Mouse (Mus musculus) limb, embryonic 10.5 days (tissue): Measurements from ENCODE around the gene Bphl. TPM values are rescaled to one million over a fixed set of nuclear protein-coding genes. Genes with fewer than 3 reads are reported as not detected.
"Not testable (repeated sequence)": the region's sequence is repeated elsewhere in the genome, so short reads cannot be mapped to it uniquely, and the experiment has no call there.

Source experiments
- DNase-seq: peaks from one replicate; pipeline ENCODE4 v3.0.0-alpha.2; 2017; ENCODE audit warnings: low spot score
- H3K27ac ChIP-seq: fragments of 300-500 bp; sonication (generic); 2 replicates; pipeline ENCODE4 v1.5.1; 2016; ENCODE audit warnings: mild to moderate bottlenecking
- H3K27me3 ChIP-seq: fragments of 300-500 bp; sonication (generic); 2 replicates; pipeline ENCODE4 v1.6.1; 2016; ENCODE audit warnings: low read depth, mild to moderate bottlenecking; ENCODE audit not compliant: poor library complexity, severe bottlenecking
- H3K36me3 ChIP-seq: fragments of 300-500 bp; sonication (generic); 2 replicates; pipeline ENCODE4 v1.6.1; 2016; ENCODE audit warnings: mild to moderate bottlenecking, moderate library complexity
- H3K4me1 ChIP-seq: fragments of 300-500 bp; sonication (generic); 2 replicates; pipeline ENCODE4 v1.6.1; 2016
- H3K4me3 ChIP-seq: fragments of 300-500 bp; sonication (generic); 2 replicates; pipeline ENCODE4 v1.5.1; 2016; ENCODE audit warnings: mild to moderate bottlenecking, moderate library complexity
- H3K9me3 ChIP-seq: fragments of 300-500 bp; sonication (generic); replicated peaks from 2 replicates; pipeline ENCODE4 v1.6.1; 2016; ENCODE audit warnings: mild to moderate bottlenecking
- WGBS: fragments of 180-500 bp; shearing (Covaris S2); methylation state at CpG from one replicate; pipeline ENCODE4 v1.1.7; 2016; 5-methylcytosine and 5-hydroxymethylcytosine counted together
- polyA plus RNA-seq: library from polyadenylated mRNA; unstranded; fragments of >200 nt; fragmentation: Nextera tagmentation; extraction: Ambion mirVana; gene quantifications from 2 replicates; pipeline ENCODE4 v1.2.1, GENCODE M21; 2016

Gene Bphl
- polyA plus RNA-seq, 1 experiment from 2014 or later = 33.6 TPM

- 91% methylated on average over 9 of the region's 9 CpGs for WGBS
- no peak overlapping the region for H3K4me3 ChIP-seq
- H3K4me1 ChIP-seq = no peaks in the 10 kb centered on the region
- no peaks in the 10 kb centered on the region for H3K9me3 ChIP-seq
- no peaks in the 10 kb centered on the region for H3K27me3 ChIP-seq
- DNase-seq = no peak
- H3K27ac ChIP-seq = no peak overlapping the region
- peaks cover 32% of the 10 kb centered on the region for H3K36me3 ChIP-seq
Measured at GRCm38 (mm10) chr13:34060061-34060460, 22.7 kb downstream of the Bphl start.

GRCm38 (mm10) chr13:34062466-34062865 is 25.1 kb downstream of the Bphl start:
- no peak overlapping the region for H3K4me3 ChIP-seq
- no peaks in the 10 kb centered on the region for H3K9me3 ChIP-seq
- 89% methylated on average over 10 of the region's 10 CpGs for WGBS
- no peak for DNase-seq
- no peak overlapping the region for H3K27ac ChIP-seq
- peaks cover 15% of the 10 kb centered on the region; the same call in 1 of the 2 replicates for H3K36me3 ChIP-seq
- no peaks in the 10 kb centered on the region for H3K27me3 ChIP-seq
- H3K4me1 ChIP-seq = no peaks in the 10 kb centered on the region

GRCm38 (mm10) chr13:34066351-34066750 is 29.0 kb downstream of the Bphl start:
- Histone ChIP-seq H3K27me3 (no peaks in the 10 kb centered on the region), H3K27ac (no peak overlapping the region), H3K4me1 (peaks cover 15% of the 10 kb centered on the region), H3K9me3 (no peaks in the 10 kb centered on the region), H3K36me3 (peaks cover 7% of the 10 kb centered on the region; the same call in 1 of the 2 replicates), H3K4me3 (no peak overlapping the region)
- no peak for DNase-seq
- 66% methylated on average over 1 of the region's 1 CpGs for WGBS

GRCm38 (mm10) chr13:34070296-34070695 is 32.9 kb downstream of the Bphl start:
- Histone ChIP-seq H3K36me3 (0 out of 2 replicates have a peak, but pooled peaks cover 3% of the 10 kb centered on the region), H3K27me3 (no peaks in the 10 kb centered on the region), H3K27ac (no peak overlapping the region), H3K4me1 (peaks cover 15% of the 10 kb centered on the region), H3K9me3 (no peaks in the 10 kb centered on the region), H3K4me3 (no peak overlapping the region)
- DNase-seq = no peak
- WGBS = 48% methylated on average over 4 of the region's 4 CpGs

GRCm38 (mm10) chr13:34071836-34072235 is 34.4 kb downstream of the Bphl start:
- peaks cover 20% of the 10 kb centered on the region for H3K4me1 ChIP-seq
- no peak overlapping the region for H3K4me3 ChIP-seq
- peaks cover under 1% of the 10 kb centered on the region; the same call in 1 of the 2 replicates for H3K27me3 ChIP-seq
- WGBS = 89% methylated on average over 6 of the region's 6 CpGs
- no peak for DNase-seq
- H3K36me3 ChIP-seq = 0 out of 2 replicates have a peak, but pooled peaks cover 4% of the 10 kb centered on the region
- no peaks in the 10 kb centered on the region for H3K9me3 ChIP-seq
- no peak overlapping the region for H3K27ac ChIP-seq

DNA sequence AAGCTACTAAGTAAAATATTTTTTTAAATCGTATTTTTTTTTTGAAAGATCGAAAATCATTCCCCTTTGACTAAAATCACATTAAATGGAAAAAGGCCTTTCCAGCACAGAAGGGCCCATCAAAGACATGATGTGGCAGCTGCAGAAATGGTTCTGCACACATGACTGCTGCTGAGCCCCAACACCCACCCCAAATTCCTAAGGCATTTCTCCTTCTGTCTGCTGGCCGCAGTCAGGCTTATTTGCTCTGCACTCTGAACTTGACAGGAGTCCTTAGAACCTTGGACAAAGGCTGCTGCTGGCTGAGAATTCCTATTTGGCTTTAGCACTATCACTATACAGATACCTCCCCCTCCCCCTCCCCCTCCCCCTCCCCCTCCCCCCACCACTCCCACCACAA is 35.5 kb downstream of the Bphl start:
- Histone ChIP-seq H3K27me3 (peaks cover 4% of the 10 kb centered on the region; the same call in 1 of the 2 replicates), H3K9me3 (no peaks in the 10 kb centered on the region), H3K4me3 (no peak overlapping the region), H3K36me3 (0 out of 2 replicates have a peak, but pooled peaks cover 4% of the 10 kb centered on the region), H3K27ac (no peak overlapping the region), H3K4me1 (peaks cover 31% of the 10 kb centered on the region)
- WGBS = 84% methylated on average over 3 of the region's 3 CpGs
- DNase-seq = no peak

- not testable (repeated sequence) for H3K4me3 ChIP-seq, DNase-seq, H3K36me3 ChIP-seq, H3K27ac ChIP-seq, H3K9me3 ChIP-seq
- 94% methylated on average over 11 of the region's 17 CpGs for WGBS
- Histone ChIP-seq H3K4me1 (peaks cover 34% of the 10 kb centered on the region), H3K27me3 (peaks cover 13% of the 10 kb centered on the region; the same call in 1 of the 2 replicates)
Measured at GRCm38 (mm10) chr13:34074441-34074840, 37.0 kb downstream of the Bphl start.

DNA sequence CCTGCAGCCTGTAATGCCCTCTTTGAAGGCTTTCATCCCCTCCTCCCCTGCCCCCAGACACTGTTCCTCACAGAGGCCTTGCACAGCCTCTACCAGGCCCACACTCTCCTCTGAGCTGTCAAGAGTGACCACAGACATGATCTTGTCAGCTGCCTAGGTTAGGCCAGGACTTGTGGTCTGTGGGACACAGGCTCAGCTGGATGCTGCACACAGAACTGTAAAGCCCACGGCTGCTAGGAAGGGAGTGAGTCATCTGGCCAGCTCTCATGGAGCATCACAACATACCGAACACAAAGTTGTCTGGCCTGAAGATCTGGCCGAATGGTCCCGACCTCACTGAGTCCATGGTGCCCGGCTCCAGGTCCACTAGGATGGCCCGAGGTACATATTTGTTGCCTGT is 38.5 kb downstream of the Bphl start:
- WGBS = 96% methylated on average over 6 of the region's 6 CpGs
- H3K27me3 ChIP-seq = peaks cover 13% of the 10 kb centered on the region; the same call in 1 of the 2 replicates
- not testable (repeated sequence) for H3K27ac ChIP-seq, DNase-seq, H3K36me3 ChIP-seq, H3K4me3 ChIP-seq, H3K9me3 ChIP-seq
- H3K4me1 ChIP-seq = peaks cover 22% of the 10 kb centered on the region

DNA sequence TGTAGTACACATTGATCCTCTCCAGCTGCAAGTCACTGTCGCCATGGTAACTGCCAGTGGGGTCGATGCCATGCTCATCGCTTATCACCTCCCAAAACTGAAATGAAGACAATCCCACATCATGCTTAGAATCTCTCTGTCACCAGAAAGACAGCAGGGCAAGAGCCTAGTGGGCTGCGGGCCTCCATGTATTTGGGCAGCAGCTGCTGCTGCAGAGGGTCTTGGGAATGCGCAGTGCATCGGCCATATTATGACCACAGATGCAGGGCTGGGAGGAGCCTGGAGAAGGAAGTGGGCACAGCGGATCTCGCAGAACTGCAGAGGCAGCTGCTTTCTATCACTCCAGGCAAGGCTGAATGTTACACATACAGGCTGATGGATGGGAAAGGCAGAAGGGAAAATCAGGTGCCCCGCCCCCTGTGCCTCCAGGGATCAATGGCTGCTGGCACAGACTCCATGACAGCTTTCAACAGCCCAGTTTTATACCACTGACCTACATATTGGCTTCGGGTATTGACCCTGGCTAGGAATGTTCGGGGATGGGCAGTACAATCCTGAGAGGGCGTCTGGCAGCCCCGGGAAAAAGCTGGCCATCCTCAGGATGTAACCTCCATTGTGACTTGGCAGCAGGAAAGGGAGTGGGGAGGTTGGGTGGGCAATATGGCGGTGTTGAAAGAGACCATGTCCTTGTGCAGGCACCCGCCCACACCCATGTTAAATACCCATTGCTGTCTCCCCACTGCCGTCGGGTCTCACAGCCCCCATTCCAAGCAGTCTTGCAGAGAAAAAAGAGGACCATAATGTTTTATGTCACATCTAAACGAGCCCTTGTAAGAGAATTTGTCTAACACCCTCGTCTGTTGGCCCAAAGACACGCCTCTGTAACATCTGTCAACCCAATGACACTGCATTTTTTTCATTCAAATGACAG is 39.4 kb downstream of the Bphl start:
- 60% methylated on average over 20 of the region's 20 CpGs for WGBS

DNA sequence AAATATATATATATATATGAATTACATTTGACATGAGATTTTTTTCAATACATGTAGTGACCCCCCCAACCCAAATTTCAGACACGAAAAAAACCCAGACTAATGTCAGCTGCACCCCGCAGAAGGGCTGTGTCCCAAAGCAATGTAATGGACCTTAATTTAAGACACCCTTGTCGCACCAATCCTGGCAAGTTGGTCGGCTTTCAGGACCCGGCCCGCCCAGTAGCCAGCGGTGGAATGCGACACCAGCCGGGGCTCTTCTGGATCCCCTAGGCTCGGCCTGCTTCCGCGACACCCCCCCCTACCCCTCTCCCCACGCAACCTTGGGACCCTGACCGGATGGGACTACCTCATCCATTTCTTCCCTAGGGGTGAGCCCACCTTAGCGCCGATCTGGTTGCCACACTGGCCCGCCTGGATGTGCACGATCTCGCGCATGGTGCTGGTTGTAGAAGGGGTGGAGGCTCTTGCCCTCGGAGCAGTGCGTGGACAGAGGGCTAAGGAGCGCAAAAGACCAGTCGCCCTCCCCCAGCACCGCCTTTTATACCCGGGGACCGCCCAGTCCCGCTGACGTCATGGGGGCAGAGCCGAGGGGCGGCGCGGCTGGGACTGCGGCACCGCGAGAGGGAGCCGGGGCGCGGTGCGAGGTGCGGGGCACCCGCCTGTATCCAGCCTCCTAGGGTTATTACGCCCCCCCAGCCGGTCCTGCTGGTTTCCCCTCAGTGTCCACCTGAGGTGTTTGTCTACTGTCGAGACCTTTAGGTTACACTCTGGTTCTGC is 40.3 kb downstream of the Bphl start, which contains the start of gene Tubb2a:
Gene Tubb2a (minus strand): TSS at position 516 of the 780 bp plus-strand sequence.
- Histone ChIP-seq H3K36me3 (0 out of 2 replicates have a peak, but pooled peaks cover 4% of the 10 kb centered on the region), H3K9me3 (no peaks in the 10 kb centered on the region), H3K4me3 (peak within 1 kb of the TSS; percentile 61), H3K4me1 (peaks cover 22% of the 10 kb centered on the region), H3K27ac (peak within 1 kb of the TSS; percentile 79), H3K27me3 (peaks cover 13% of the 10 kb centered on the region; the same call in 1 of the 2 replicates)
- WGBS = 1% methylated on average over 44 of the region's 45 CpGs
- peak; percentile 87 for DNase-seq

More for the DNA sequence above, 39.4 kb downstream of the Bphl start:
- Histone ChIP-seq H3K27ac (no peak overlapping the region), H3K4me3 (peak overlapping the region; percentile 61), H3K36me3 (0 out of 2 replicates have a peak, but pooled peaks cover 4% of the 10 kb centered on the region), H3K27me3 (peaks cover 13% of the 10 kb centered on the region; the same call in 1 of the 2 replicates), H3K9me3 (no peaks in the 10 kb centered on the region), H3K4me1 (peaks cover 22% of the 10 kb centered on the region)
- peak; percentile 45 for DNase-seq

DNA sequence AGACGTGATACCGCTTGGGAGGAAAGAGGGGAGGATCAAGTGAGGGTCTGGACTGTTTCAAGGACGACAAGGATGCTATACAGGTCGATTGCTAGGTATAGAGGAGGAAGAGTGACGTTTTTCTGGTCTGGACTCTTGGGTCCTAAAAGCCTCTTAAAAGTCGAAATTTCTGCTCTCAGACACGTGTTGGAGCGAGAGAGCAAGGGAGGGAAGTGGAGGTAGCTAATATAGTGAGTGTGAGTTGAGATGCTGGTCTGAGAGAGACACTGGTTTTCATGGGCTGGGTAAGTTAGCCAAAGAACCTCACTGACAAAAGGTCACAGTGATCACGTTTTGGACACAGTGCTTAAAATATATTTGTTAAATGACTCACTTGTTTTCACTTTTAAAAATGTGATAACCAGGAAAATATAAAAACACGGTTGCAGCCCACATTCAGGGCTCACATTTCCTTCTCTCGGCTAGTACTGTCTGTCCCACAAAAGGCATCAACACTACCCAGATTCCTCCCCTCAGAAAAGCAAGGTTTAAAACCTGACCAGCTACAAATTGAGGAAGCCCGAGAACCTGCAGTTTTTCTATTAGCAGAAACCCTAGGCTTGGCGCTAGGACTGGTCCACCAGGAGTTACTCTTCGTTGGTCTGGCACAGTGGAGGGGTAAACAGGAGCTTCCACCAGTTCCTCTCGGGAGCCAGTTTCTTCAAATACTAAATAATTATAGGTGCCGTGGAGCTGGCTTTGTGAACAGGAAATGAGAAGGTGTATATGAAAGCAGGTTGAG is 41.3 kb downstream of the Bphl start:
- H3K9me3 ChIP-seq = no peaks in the 10 kb centered on the region
- H3K27ac ChIP-seq = no peak overlapping the region
- peak overlapping the region; percentile 61 for H3K4me3 ChIP-seq
- 0 out of 2 replicates have a peak, but pooled peaks cover 4% of the 10 kb centered on the region for H3K36me3 ChIP-seq
- H3K27me3 ChIP-seq = peaks cover 13% of the 10 kb centered on the region; the same call in 1 of the 2 replicates
- DNase-seq = no peak
- WGBS = 40% methylated on average over 16 of the region's 16 CpGs
- H3K4me1 ChIP-seq = peaks cover 22% of the 10 kb centered on the region

GRCm38 (mm10) chr13:34079801-34080200 is 42.4 kb downstream of the Bphl start:
- Histone ChIP-seq H3K27ac (no peak overlapping the region), H3K27me3 (peaks cover 13% of the 10 kb centered on the region; the same call in 1 of the 2 replicates), H3K36me3 (0 out of 2 replicates have a peak, but pooled peaks cover 4% of the 10 kb centered on the region), H3K9me3 (no peaks in the 10 kb centered on the region), H3K4me3 (no peak overlapping the region), H3K4me1 (peaks cover 22% of the 10 kb centered on the region)
- DNase-seq = no peak
- WGBS = 86% methylated on average over 3 of the region's 3 CpGs
